Mouse (Mus musculus) thymus, postnatal 10 days (tissue): ENCODE results near the gene Slc38a5.

Source experiments
- DNase-seq, 2 experiments: peaks; one replicate each; pipeline ENCODE4 v3.0.0; 2021; ENCODE audit warnings: low spot score in 2 of 2

Gene Slc38a5

GRCm38 (mm10) chrX:8271083-8271820 lies at the start of gene Slc38a5:
Gene Slc38a5 (plus strand): TSS chrX:8271133.
- no peak for DNase-seq

- DNase-seq: no peak
Observed at GRCm38 (mm10) chrX:8222296-8222677, 48.6 kb upstream of the Slc38a5 start.

DNA sequence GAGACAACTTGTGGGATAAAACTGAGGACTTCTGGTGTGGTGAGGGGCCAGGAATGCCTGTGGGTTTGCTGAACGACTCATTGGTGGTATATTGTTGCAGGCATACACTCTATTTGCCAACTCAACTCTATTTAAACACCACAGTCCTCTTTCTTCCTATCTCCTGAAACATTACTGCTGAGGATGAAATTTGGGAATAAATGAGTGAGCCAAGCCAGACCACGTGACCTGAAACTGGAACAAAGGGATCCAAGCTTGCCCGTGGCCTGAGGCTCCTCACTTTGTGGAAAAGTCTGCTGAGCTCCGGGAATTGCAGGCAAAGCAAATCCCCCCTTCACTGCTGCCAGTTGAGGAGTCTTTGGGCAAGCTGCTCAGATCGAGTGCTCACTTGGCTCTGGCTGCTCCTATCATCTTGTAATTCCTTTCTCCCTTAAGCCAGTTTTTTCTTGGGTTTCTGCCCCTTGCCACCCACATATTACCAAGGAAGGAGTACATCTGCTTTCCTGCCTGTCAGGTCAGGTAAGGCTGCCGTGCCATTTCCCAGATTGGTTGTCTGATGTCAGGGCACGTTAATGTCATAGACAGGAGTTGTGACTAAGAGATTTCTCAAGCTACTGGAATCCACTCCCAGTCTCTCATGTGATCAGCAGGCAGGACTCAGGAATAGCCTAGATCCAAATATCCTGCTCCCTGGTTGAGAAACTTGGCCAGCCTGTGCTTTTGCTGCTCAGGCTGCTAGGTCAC lies 48.1 kb upstream of the Slc38a5 start:
- no peak for DNase-seq

- DNase-seq: no peak
Observed at GRCm38 (mm10) chrX:8223473-8223872, 47.5 kb upstream of the Slc38a5 start.

DNA sequence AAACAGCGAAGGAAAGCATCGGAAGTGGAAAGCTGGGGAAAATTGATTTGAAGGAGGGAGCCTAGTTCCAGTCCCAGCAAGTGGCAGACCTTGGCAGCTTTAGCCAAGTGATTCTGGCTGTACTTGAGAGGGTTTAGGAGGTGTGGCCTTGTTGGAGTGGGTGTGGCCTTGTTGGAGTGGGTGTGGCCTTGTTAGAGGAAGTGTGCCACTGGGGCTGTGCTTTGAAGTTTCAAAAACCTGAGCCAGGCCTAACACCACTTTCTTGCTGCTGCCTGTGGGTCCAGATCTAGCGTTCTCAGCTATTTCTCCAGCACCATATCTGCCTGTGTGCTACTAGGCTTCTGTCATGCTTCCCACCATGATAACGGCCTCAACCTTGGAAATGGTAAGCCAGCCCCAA lies 40.7 kb upstream of the Slc38a5 start:
- no peak for DNase-seq

- DNase-seq: no peak
Observed at GRCm38 (mm10) chrX:8233602-8234001, 37.3 kb upstream of the Slc38a5 start.

DNA sequence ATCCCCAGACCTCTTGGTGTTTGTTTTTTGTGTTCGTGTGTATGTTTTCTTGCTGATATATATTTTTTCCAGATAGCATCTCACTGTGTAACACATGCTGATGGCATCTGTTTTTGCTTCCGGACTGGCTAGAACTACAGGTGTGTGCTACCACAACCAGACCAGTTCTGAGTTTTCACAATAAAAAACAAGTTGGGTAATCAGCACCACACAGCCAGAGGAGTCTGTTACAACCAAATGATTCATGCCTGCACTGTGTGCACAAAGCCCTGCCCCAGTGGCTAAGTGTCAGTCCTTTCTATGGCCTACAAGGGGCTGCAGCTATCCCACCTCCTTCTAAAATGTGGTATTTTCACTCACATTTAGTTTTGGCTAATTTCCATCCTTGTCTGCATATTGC lies 34.2 kb upstream of the Slc38a5 start:
- DNase-seq: no peak

- no peak for DNase-seq
Observed at GRCm38 (mm10) chrX:8238804-8239395, 32.0 kb upstream of the Slc38a5 start.

DNA sequence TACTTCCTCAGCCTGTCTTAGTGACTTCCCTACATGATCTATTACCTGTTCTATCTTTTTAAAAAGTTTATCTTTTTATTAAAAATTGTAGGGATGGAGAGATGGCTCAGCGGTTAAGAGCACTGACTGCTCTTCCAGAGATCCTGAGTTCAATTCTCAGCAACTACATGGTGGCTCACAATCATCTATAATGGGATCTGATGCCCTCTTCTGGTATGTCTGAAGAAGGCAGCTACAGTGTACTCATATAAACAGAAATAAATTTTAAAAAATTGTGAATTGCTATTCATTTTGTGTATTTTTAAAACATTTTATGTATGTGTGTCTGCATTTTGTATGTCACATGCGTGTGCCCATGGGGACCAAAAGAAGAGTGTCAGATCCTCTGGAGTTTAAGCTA lies 23.3 kb upstream of the Slc38a5 start:
- no peak for DNase-seq

DNA sequence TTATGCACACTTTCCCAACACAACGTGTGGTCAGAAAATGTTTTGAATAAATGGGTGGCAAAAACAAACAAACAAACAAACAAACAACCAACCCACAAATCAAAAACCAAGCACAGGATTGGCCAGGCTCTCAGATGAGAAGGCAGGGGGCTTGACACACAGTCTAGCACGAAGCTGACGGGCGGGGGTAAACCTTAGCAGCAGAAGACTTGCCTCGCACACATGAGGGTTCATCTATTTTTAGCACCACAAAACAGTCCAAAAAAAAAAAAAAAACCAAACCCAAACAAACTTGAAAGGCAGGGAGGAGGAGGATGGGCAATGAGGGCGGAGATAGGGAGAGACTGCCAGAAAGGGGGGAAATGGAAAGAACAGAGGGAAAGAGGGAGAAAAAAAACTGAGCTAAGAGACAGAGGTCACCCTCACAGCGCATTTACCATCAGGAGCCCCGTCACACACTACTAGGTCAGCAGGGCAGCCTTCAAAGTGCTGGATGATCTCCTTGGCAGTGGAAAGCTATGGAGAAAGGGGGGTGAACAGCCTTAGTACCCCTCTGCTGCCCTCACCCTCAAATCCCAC lies 22.3 kb upstream of the Slc38a5 start:
- no peak for DNase-seq

- DNase-seq: no peak
Observed at GRCm38 (mm10) chrX:8251789-8252333, 19.1 kb upstream of the Slc38a5 start.

- DNase-seq: peak; percentile 72 to 78
Observed at GRCm38 (mm10) chrX:8252334-8253285, 18.3 kb upstream of the Slc38a5 start, which contains the start of gene Ftsj1. Gene Ftsj1 (minus strand): TSS chrX:8252406.

DNA sequence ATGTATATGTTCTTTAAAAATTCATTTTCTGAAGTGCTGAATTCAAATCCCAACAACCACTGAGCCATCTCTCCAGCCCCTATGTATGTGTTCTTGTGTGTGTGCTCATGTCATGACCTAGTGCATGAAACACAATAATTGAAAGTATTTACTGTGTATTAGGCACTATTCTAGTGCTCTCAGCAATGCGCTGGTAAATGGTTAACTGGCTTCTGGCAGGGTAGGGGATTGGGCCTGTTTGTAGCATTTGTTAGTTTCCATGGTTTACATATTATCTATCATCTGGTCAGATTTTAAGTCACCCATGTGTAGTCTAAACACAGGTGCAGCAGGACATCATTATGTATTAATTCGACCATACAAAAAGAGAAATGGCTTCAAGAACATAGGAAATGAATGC lies 17.2 kb upstream of the Slc38a5 start:
- no peak for DNase-seq

- DNase-seq: peak in 1 of 2 experiments; percentile 3
Observed at GRCm38 (mm10) chrX:8255807-8256206, 15.1 kb upstream of the Slc38a5 start.

- DNase-seq: no peak
Observed at GRCm38 (mm10) chrX:8259478-8259877, 11.5 kb upstream of the Slc38a5 start.

DNA sequence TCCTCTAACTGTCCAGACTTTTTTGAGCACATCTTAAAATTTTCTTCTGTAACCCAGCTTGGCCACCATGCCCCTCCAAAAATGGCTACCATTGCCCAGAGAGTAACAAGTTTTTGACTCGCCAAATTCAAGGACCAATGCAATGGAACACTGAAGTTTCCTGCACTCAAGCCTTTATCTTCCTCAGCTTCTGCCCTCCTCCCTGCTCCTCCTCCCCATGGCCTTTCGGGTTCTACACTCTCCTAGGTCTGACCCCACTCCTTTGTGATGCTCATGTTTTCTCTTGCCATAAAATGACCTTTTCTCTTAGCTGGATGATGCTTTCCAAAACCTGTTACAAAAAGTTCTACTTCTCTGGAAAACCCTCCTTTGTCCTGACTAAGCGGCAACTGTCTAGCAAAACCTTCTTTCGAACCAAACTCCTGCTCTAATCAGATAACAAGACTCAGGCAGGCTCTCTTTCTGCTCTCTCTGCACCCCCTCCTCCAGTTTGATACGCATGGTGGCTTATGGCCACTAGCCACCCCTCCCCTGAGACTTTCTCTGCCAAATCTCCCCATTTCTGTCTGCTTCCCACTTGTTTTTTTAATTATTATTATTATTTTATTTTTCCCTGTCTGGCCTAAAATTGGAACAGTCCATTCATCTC lies 7.7 kb upstream of the Slc38a5 start:
- no peak for DNase-seq

- DNase-seq: no peak
Observed at GRCm38 (mm10) chrX:8264222-8264621, 6.7 kb upstream of the Slc38a5 start.

DNA sequence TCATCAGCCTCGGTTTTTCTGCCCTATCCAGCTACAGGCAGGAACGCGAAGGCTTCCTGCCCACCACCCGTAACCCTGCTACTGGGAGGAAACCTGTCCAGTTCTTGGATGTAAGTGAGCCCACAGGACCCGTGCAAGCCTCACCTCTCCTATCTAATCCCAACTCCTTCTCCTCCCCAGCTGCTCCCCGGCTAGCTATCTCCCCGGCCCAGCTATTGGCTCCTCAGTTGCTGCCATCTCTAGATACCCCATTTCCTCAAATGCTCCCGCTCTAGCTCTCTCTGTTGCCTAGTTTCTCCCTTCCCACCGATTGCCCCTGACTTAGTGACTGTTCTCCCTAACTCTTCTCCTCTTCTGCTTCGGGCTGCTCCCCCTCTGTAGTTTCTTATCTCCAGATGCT lies 1.1 kb downstream of the Slc38a5 start:
- no peak for DNase-seq

DNA sequence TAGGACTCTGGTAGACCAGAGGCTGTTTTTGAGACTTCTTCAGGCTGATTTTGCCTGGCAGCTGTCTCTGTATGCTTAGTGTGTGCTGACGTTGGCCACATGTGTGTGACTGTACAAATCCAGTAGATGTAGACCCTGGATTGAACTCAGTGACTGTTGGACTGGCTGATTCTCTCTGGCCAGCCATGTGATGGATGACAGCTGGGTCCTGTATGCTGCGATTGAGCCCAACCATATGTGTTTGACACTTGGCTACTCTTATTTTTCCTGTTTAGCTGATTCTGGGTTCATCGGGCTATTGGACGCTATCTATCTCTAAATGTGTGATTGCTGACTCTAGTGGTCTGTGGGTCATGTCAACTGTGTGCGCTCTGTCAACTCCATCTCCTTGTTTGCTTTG lies 3.1 kb downstream of the Slc38a5 start:
- no peak for DNase-seq

- DNase-seq: no peak
Observed at GRCm38 (mm10) chrX:8288621-8289020, 17.7 kb downstream of the Slc38a5 start.

- no peak for DNase-seq
Observed at GRCm38 (mm10) chrX:8309302-8309701, 38.4 kb downstream of the Slc38a5 start.
